Mouse (Mus musculus) intestine, embryonic 16.5 days (tissue): ENCODE measurements around the gene Tmem266. TPM values are rescaled to one million over a fixed set of nuclear protein-coding genes. Genes with fewer than 3 reads are reported as not detected.
A peak's percentile ranks its signal among the peaks of the same experiment; 100 is the strongest.

Experiments
- ATAC-seq: fragments of 200-750 bp; cut with Nextera tagmentation; 2 replicates; pipeline ENCODE4 v1.8.0; 2017; ENCODE audit warnings: moderate TSS enrichment, moderate library complexity
- H3K27ac ChIP-seq: fragments of 300-500 bp; sonication (generic); 2 replicates; pipeline ENCODE4 v1.5.1; 2014; ENCODE audit warnings: mild to moderate bottlenecking, low read length
- H3K27me3 ChIP-seq: fragments of 300-500 bp; sonication (generic); replicated peaks from 2 replicates; pipeline ENCODE4 v1.6.1; 2014; ENCODE audit warnings: low read length, control low read depth, mixed read lengths; ENCODE audit not compliant: control insufficient read depth, insufficient read depth
- H3K36me3 ChIP-seq: fragments of 300-500 bp; sonication (generic); 2 replicates; pipeline ENCODE4 v1.6.1; 2014; ENCODE audit warnings: low read length, control low read depth; ENCODE audit not compliant: control insufficient read depth, insufficient read depth
- H3K4me1 ChIP-seq: fragments of 300-500 bp; sonication (generic); 2 replicates; pipeline ENCODE4 v1.6.1; 2014; ENCODE audit warnings: low read length, control low read depth, mixed read lengths; ENCODE audit not compliant: control insufficient read depth, insufficient read depth
- H3K4me2 ChIP-seq: fragments of 300-500 bp; sonication (generic); 2 replicates; pipeline ENCODE4 v1.6.1; 2014; ENCODE audit warnings: low read depth, low read length, control low read depth
- H3K4me3 ChIP-seq: fragments of 300-500 bp; sonication (generic); 2 replicates; pipeline ENCODE4 v1.5.1; 2014; ENCODE audit warnings: mild to moderate bottlenecking, low read length
- H3K9ac ChIP-seq: fragments of 300-500 bp; sonication (generic); 2 replicates; pipeline ENCODE4 v1.6.1; 2014; ENCODE audit warnings: low read depth, low read length
- H3K9me3 ChIP-seq: fragments of 300-500 bp; sonication (generic); 2 replicates; pipeline ENCODE4 v1.6.1; 2016; ENCODE audit warnings: low read length, control low read depth; ENCODE audit not compliant: control insufficient read depth
- WGBS: fragments of 180-500 bp; shearing (Covaris S2); extraction: QIAGEN DNeasy Blood & Tissue Kit; methylation state at CpG from one replicate; pipeline ENCODE4 v1.1.7; 2014; 5-methylcytosine and 5-hydroxymethylcytosine counted together
- polyA plus RNA-seq: library from polyadenylated mRNA; unstranded; fragments of >200 nt; fragmentation: Nextera tagmentation; extraction: Ambion mirVana; gene quantifications from 2 replicates; pipeline ENCODE4 v1.2.1, GENCODE M21; 2015

Gene Tmem266
- polyA plus RNA-seq, 1 experiment from 2014 or later = 0.93 TPM

DNA sequence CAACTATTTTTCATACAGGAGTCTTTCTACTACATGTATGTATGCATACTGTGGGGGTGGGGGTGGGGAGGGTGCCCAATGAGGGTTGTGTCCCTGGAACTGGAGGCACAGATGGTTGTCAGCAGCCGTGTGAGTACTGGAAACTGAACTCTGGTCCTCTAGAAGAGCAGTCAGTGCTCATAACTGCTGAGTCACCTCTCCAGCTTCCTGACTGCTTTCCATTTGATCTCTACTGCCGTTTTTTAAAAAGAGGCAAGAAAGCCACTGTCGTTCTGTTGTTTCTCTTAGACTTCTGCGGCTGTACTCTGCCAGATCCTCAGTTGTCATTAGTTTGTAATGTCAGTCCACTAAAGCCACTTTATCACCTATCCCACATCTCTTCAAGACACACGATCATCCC, 19.2 kb upstream of the Tmem266 start:
- WGBS = 49% methylated on average over 5 of the region's 5 CpGs

DNA sequence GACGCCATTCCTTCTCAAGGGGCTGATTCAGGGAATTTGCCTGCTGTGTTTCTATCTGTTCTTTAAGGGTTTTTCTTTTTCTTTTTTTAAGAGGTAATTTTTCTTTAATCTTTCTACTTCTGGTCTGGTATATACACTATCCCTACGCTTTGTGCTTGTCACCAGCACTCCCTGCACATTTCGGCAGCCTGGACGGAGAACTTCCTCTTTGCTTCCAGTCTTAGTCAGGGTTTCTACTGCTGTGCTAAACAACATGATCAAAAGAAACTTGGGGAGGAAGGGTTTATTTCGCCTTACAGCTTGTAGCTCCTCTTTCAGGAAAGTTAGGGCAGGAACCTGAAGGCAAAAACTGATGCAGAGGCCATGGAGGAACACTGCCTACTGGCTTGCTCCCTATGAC, 18.3 kb upstream of the Tmem266 start:
- WGBS = 81% methylated on average over 5 of the region's 5 CpGs
- Histone ChIP-seq H3K36me3 (no peaks in the 10 kb centered on the region), H3K4me2 (no peak overlapping the region), H3K9me3 (no peaks in the 10 kb centered on the region), H3K27me3 (no peaks in the 10 kb centered on the region), H3K9ac (no peak overlapping the region), H3K4me1 (no peaks in the 10 kb centered on the region), H3K27ac (no peak overlapping the region), H3K4me3 (no peak overlapping the region)
- ATAC-seq = no peak

More for the DNA sequence above, 19.2 kb upstream of the Tmem266 start:
- H3K4me2 ChIP-seq = no peak overlapping the region
- no peaks in the 10 kb centered on the region for H3K27me3 ChIP-seq
- no peak overlapping the region for H3K4me3 ChIP-seq
- no peaks in the 10 kb centered on the region for H3K36me3 ChIP-seq
- no peak overlapping the region for H3K9ac ChIP-seq
- H3K9me3 ChIP-seq = no peaks in the 10 kb centered on the region
- H3K27ac ChIP-seq = no peak overlapping the region
- no peaks in the 10 kb centered on the region for H3K4me1 ChIP-seq
- no peak for ATAC-seq

DNA sequence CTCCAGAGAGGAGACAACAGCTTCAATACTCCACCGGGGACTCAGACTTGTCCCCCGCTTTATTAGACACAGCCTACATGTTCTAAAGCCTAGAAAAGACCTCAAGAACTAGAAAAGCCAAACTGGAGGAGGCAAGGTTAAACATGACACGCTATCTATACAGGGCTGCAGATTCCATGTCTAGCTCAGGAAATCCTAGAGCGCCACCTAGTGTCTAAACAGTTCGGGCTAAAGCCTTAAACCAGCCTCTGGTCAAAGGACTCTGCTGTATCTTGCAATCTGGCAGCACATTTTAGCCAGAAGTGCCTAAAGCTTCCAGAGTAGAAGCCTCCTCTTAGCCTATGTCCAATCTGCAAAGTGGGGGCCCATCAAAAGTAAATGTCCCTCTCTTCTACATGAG, 15.2 kb upstream of the Tmem266 start:
- peak; percentile 66; the same call in 1 of the 2 replicates for ATAC-seq
- H3K9me3 ChIP-seq = no peaks in the 10 kb centered on the region
- H3K4me3 ChIP-seq = no peak overlapping the region
- 6% methylated on average over 5 of the region's 5 CpGs for WGBS
- no peak overlapping the region for H3K27ac ChIP-seq
- H3K4me1 ChIP-seq = no peaks in the 10 kb centered on the region
- H3K27me3 ChIP-seq = no peaks in the 10 kb centered on the region
- no peaks in the 10 kb centered on the region for H3K36me3 ChIP-seq
- H3K9ac ChIP-seq = no peak overlapping the region
- no peak overlapping the region for H3K4me2 ChIP-seq

DNA sequence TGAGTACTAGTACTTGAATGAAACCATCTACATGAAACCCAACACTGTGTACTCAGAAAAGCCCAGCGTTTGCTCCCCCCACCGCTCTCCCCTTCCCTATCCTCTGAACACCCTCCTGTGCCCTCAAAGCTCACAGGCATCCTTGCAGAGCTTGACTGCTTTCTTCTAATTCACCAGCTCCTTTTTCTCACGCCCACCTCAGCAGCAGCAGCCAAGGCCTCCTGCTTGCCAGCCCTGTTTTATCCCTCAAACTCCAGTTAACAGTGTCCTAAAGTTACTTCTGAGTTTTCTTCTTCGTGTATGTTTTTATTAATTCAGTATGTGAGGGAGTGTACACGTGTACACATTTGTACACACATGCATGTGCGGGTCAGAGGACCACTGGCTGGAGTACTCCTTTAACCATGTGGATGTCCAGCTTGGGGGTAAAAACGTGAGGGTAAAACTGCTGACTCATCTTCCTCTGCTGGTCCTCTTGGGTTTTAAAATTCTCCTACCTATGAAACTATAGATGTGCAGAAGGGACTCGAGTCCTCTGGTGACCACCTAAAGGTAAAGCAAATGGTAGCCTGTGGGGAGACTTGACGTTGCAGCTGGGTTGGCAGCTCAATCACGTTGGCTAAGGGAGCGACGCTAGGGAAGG, 13.0 kb upstream of the Tmem266 start:
- Histone ChIP-seq H3K9me3 (no peaks in the 10 kb centered on the region), H3K36me3 (no peaks in the 10 kb centered on the region), H3K4me2 (no peak overlapping the region), H3K27me3 (no peaks in the 10 kb centered on the region), H3K4me1 (no peaks in the 10 kb centered on the region), H3K27ac (no peak overlapping the region), H3K9ac (no peak overlapping the region), H3K4me3 (no peak overlapping the region)
- ATAC-seq = no peak
- 59% methylated on average over 12 of the region's 12 CpGs for WGBS

DNA sequence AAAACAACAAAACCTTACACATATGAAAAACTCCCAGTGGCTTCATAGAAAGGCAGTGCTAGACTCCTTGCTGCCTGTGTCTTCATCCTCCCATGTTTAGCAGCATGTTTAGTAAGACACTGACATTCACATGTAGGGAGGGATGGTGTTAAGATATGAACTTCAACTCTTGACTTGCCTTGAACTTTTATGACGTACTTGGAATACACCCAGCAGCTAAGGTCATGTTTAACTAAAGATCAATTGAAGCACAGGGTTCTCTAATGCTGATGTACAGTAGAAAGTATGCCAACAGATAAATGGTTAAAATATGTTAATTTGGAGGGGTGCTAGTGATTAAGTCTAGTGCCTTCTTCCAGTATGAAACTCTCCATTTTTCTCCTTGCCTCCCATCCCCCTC, 4.1 kb upstream of the Tmem266 start:
- H3K27ac ChIP-seq = no peak overlapping the region
- H3K4me1 ChIP-seq = no peaks in the 10 kb centered on the region
- WGBS = 50% methylated on average over 1 of the region's 1 CpGs
- ATAC-seq = no peak
- peaks cover 10% of the 10 kb centered on the region; the same call in 1 of the 2 replicates for H3K27me3 ChIP-seq
- H3K36me3 ChIP-seq = no peaks in the 10 kb centered on the region
- no peak overlapping the region for H3K9ac ChIP-seq
- no peak overlapping the region for H3K4me3 ChIP-seq
- H3K9me3 ChIP-seq = no peaks in the 10 kb centered on the region
- H3K4me2 ChIP-seq = no peak overlapping the region

DNA sequence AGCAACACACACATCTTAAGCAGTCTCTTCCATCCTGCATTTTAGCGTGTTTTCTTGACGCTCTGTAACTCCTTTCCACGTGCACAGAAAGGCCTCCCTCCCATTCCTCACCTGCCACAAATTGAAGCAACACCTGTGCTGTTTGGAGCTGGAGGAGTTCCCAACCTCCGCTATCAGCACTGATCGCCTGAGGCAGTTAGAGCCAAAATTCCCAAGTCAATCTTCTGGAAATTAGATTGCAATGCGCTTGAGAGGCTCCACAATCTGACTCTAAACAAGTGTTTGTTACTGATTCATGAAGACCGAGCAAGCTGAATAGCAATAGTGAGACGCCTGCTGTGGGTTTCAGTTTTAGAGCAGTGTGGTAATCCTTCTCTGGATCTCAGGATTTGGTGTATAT, 2.6 kb upstream of the Tmem266 start:
- no peaks in the 10 kb centered on the region for H3K9me3 ChIP-seq
- no peaks in the 10 kb centered on the region for H3K4me1 ChIP-seq
- H3K27ac ChIP-seq = no peak overlapping the region
- no peak overlapping the region for H3K4me3 ChIP-seq
- ATAC-seq = no peak
- 60% methylated on average over 8 of the region's 8 CpGs for WGBS
- no peak overlapping the region for H3K9ac ChIP-seq
- no peaks in the 10 kb centered on the region for H3K36me3 ChIP-seq
- peaks cover 20% of the 10 kb centered on the region for H3K27me3 ChIP-seq
- no peak overlapping the region for H3K4me2 ChIP-seq

DNA sequence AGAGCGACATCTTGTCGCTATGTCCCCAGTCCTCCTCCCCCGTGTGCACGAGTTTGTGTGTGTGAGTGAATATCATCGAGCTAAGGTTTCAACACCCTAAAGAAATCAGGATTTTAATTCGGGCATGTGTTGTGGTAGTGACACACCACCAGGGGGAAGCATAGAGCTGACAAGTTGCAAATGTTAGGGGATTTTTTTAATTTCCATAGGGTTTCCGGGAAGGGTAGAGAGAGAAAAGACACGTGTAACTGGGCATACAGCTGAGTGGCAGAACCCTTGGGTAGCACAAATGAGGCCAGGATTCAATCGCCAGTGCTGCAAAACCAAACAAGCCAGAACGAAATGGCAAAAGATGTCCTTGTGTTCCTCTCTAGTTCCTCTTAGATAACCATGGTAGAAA, 2.2 kb upstream of the Tmem266 start:
- Histone ChIP-seq H3K4me1 (no peaks in the 10 kb centered on the region), H3K9me3 (no peaks in the 10 kb centered on the region), H3K9ac (no peak overlapping the region), H3K27me3 (peaks cover 20% of the 10 kb centered on the region), H3K4me3 (no peak overlapping the region), H3K4me2 (no peak overlapping the region), H3K27ac (no peak overlapping the region), H3K36me3 (no peaks in the 10 kb centered on the region)
- no peak for ATAC-seq
- 49% methylated on average over 10 of the region's 10 CpGs for WGBS

DNA sequence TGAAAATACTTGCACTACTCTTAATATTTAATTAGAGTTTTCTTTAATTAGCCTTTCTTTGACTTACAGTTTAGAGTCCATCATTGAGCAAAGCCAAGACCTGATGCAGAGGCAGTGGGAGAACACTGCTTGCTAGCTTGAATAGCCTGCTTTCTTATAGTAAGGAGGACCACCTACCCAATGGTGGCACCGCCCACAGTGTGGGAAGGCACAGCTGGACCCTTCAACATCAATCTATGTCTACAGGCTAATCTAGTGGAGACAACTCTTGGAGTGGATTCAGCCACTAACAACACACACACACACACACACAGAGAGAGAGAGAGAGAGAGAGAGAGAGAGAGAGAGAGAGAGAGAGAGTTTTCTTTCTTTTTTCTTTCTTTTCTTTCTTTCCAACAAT, 1.7 kb upstream of the Tmem266 start:
- WGBS = 50% methylated on average over 1 of the region's 1 CpGs
- Histone ChIP-seq H3K9me3 (no peaks in the 10 kb centered on the region), H3K27me3 (peaks cover 20% of the 10 kb centered on the region)

DNA sequence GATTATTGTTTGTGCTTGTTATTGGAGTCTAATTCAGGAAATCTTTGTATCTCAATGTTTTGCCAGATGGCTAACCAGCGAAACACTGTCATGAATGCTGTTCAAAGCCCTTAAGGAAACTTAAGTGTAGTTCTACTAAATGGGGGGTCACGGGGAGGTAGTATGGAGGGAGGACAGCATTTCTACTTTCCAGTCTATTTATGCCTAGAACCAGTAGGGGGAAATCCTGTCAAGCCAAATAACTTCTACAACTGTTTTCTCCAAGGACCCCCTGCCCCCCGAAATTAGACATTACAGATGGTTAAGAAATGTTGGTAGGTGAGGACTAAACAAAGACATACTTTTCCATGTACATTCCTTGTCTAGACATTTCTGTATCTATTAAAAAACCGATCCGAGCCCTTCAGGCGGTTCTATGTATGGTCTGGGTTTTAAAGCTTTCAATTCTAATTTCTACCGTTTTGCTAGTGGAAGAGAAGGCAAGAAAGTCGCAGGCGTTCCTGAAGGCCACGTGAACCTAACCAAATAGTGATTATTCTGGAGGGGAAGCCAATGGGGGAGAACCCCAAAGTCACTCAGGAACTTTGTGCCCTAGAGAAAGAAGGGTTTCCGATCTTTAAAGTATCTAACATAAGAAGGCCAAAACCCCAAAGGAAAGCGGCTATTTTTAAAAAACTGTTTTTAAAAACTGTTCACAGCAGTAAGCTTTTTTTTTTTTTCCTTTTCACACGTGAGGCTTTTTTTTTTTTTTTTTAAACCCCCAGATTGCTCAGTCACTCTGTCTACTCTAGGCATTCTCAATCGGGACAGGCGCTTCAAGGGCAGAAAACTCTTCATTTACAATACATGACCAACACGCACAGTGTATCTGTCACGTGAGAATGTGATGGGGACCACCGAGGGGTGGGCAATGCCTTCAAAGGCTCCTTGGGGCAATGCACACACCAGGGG, 874 bp upstream of the Tmem266 start:
- Histone ChIP-seq H3K4me2 (peak overlapping the region; percentile 90), H3K9ac (peak overlapping the region; percentile 85), H3K4me1 (no peaks in the 10 kb centered on the region), H3K27me3 (peaks cover 20% of the 10 kb centered on the region), H3K9me3 (no peaks in the 10 kb centered on the region), H3K36me3 (no peaks in the 10 kb centered on the region), H3K4me3 (peak overlapping the region; percentile 81), H3K27ac (no peak overlapping the region)
- WGBS = 18% methylated on average over 18 of the region's 18 CpGs
- ATAC-seq = no peak; the same call in 1 of the 2 replicates

More for the DNA sequence above, 1.7 kb upstream of the Tmem266 start:
- no peaks in the 10 kb centered on the region for H3K36me3 ChIP-seq
- no peak overlapping the region for H3K9ac ChIP-seq
- H3K4me1 ChIP-seq = no peaks in the 10 kb centered on the region
- no peak for ATAC-seq
- no peak overlapping the region for H3K4me3 ChIP-seq
- no peak overlapping the region for H3K4me2 ChIP-seq
- no peak overlapping the region for H3K27ac ChIP-seq
